Mouse (Mus musculus): ENCODE measurements at regions not wholly inside any gene's neighbourhood (a gene's known extent, or its start where the extent isn't known, plus 50 kb on each side); places are given as distances from the start of the nearest gene placed in this dataset.
"Not testable (repeated sequence)": the region's sequence is repeated elsewhere in the genome, so short reads cannot be mapped to it uniquely, and the experiment has no call there.

- not testable (repeated sequence) for TF ChIP-seq CTCF (IDR thresholded peaks at IDR 0.05; ENCODE audit: borderline replicate concordance, insufficient read depth, low read depth, low read length); POLR2A (IDR thresholded peaks at IDR 0.05; ENCODE audit: borderline replicate concordance, insufficient read depth, low read length)
Measured at GRCm38 (mm10) chr3:96351623-96352022, 57.9 kb upstream of the Fcgr1 start.
